Mouse (Mus musculus) heart, postnatal 25 days (tissue): ENCODE measurements around the gene Ccpg1. TPM values are rescaled to one million over a fixed set of nuclear protein-coding genes. Genes with fewer than 3 reads are reported as not detected.

ENCODE experiments used
- DNase-seq: peaks from one replicate; pipeline ENCODE4 v3.0.0; 2022; ENCODE audit warnings: low spot score
- intact Hi-C: fragments of 180-260 bp; cut with DNase I; formaldehyde crosslinking; loops from one replicate; pipeline ENCODE4 v1.15.1; 2025
- total RNA-seq, 2 experiments: library from RNA; stranded (reverse); gene quantifications; 2 replicates each; pipeline ENCODE4 v1.2.3; 2021

Ccpg1 gene
- total RNA-seq, 2 experiments from 2014 or later, result 72.3 to 82.8 TPM

GRCm38 (mm10) chr9:72988706-72989105 lies 3.5 kb downstream of the Ccpg1 start:
- DNase-seq, result no peak
- intact Hi-C loops, result no loop called here

GRCm38 (mm10) chr9:72991420-72991819 lies 6.2 kb downstream of the Ccpg1 start:
- intact Hi-C loops, result no loop called here
- DNase-seq, result no peak

- DNase-seq, result no peak
- intact Hi-C loops, result no loop called here
Observed at GRCm38 (mm10) chr9:72992576-72992975, 7.3 kb downstream of the Ccpg1 start.

DNA sequence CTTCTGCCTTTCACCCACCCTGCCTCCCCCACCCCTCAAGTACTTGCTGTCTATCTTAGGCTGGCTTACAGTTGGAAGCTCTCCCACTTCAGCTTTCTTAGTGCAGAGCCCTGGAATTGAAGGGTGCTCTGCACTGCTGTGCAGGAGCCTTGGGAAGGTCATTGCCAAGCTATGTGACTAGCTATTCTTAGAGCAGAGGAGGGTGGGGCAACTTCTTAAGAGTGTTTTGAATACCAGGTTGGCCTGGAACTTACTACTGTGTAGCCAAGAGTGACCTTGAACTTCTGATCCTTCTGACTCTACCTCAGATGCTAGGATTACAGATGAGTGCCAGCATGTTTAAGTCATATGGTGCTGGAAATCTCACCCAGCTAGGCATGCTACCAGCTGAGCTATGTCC lies 10.9 kb downstream of the Ccpg1 start:
- DNase-seq, result no peak
- intact Hi-C loops, result no loop called here

GRCm38 (mm10) chr9:72996806-72997205 lies 11.6 kb downstream of the Ccpg1 start:
- intact Hi-C loops, result no loop called here
- no peak for DNase-seq

DNA sequence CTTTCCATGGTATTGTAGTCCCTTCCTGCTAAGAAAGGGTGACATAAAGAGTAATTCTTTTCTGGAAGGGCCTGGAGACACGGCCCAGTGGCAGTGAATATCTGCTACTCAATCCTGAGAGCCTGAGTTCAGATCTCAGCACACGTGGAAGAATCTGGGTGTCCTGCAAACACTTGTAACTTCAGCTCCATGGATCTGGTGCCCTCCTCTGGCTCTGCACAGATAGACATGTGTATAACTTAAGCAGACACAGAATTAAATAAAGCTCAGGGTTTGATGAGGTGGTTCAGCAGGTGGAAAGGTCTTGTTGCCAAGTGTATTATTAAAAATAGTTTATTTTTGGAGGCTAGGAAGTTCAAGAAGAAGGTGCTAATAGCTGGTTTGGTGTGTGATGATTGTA lies 15.3 kb downstream of the Ccpg1 start:
- intact Hi-C loops, result no loop called here
- DNase-seq, result no peak

- intact Hi-C loops, result no loop called here
- no peak for DNase-seq
Observed at GRCm38 (mm10) chr9:73001314-73002011, 16.2 kb downstream of the Ccpg1 start.

GRCm38 (mm10) chr9:73002177-73002576 lies 16.9 kb downstream of the Ccpg1 start:
- intact Hi-C loops, result no loop called here
- no peak for DNase-seq

- intact Hi-C loops, result no loop called here
- no peak for DNase-seq
Observed at GRCm38 (mm10) chr9:73004076-73004475, 18.8 kb downstream of the Ccpg1 start.

DNA sequence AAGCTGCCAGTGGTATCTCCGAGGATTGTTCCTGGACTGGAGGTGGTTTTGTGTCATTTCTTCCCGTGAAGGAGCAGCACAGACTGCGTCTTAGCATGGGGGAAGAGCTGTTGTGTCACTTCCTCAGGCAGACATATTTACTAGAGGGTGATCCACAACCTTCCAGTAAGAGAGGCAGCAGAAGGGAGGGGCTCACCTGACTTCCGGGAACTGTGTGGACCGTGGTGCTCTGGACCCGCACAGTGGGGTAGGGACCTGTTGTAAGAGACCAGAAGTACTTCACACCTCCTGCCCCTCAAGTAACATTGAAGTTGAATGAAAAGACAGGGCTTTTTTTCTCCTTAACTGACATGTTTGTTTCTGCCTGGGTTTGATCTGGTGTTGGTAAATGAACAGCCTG lies 19.9 kb downstream of the Ccpg1 start:
- DNase-seq, result no peak
- intact Hi-C loops, result no loop called here

DNA sequence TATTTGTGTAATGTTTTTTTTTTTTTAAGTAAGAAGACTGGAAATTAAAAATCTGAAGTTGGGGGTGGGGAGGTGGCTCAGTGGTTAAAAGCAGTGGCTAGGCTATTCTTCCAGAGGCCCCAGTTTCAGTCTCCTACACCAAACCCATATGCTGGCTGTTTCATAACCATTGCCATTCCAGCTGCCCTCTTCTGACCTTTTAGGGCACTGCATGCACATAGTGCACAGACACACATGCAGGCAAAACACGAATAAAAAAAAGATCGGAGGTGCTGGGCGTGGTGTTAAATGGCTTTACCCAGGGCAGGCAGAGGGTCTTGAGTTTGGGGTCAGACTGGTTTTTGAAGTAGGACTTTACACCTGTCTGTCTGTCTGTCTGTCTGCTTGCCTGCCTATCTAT lies 20.9 kb downstream of the Ccpg1 start:
- no peak for DNase-seq
- intact Hi-C loops, result no loop called here

GRCm38 (mm10) chr9:73008384-73008783 lies 23.2 kb downstream of the Ccpg1 start:
- intact Hi-C loops, result no loop called here
- DNase-seq, result no peak

DNA sequence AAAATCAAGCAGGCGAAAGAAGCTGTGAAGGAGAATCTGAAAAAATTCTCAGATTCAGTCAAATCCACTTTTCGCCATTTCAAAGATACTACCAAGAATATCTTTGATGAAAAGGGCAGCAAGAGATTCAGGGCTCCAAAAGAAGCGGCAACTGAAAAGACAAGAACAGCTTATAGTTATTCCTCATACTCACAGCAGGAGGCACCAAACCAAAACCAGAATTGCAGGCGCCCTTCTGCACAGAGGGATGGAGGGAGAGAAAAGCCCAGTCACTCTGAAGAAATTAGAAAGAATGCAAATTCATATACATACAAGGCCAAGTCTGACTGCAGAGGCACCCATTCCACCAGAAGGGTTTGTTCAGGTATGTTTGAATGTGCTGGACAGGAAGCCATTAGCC lies 27.4 kb downstream of the Ccpg1 start:
- intact Hi-C loops, result no loop called here
- no peak for DNase-seq

GRCm38 (mm10) chr9:73014724-73015123 lies 29.5 kb downstream of the Ccpg1 start:
- DNase-seq, result no peak
- intact Hi-C loops, result no loop called here

DNA sequence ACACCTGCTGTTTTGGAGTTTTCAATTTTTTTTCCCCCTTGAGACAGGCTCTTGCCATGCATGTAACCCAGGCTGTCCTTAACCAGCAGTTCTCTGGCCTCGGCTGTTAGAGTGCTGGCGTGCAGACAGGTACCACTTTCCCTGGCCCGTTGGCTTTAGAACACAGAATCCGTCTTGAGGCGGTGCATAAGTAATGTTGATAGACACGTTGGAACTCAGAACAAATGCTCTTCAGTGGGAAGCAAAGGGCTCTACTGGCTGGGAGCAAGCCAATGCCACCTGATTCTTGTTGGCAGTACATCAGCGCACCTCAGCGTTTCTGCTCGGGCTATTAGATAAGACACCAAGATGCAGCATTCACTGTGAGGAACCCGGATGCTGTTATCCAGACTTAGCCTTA lies 34.6 kb downstream of the Ccpg1 start:
- DNase-seq, result no peak
- intact Hi-C loops, result no loop called here

DNA sequence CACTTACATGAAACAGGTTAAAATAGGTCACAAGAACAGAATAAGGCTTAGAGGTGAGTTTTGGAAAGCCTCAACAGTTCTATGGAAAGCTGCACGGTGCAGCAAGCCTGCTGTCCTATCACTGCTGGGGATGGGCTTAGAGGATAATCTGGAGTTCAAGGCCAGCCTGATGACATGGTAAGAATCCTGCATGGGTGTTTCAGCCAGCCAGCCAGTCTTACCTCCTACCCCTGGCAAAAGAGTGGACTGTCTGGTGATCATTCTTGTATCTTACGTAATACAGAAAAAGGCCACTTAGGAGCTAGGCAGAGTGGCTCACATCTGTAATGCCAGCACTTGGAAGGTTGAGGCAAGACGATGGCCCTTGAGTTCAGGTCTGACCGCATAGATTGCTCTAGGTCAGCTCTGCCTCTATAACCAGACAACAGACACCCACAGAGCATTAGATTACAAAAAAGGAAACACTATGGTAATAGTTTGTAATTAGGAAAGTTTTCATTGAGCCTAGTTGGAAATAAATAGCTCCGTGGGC lies 35.4 kb downstream of the Ccpg1 start:
- intact Hi-C loops, result no loop called here
- DNase-seq, result no peak

GRCm38 (mm10) chr9:73025818-73026636 lies 40.8 kb downstream of the Ccpg1 start:
- no peak for DNase-seq
- intact Hi-C loops, result no loop called here

DNA sequence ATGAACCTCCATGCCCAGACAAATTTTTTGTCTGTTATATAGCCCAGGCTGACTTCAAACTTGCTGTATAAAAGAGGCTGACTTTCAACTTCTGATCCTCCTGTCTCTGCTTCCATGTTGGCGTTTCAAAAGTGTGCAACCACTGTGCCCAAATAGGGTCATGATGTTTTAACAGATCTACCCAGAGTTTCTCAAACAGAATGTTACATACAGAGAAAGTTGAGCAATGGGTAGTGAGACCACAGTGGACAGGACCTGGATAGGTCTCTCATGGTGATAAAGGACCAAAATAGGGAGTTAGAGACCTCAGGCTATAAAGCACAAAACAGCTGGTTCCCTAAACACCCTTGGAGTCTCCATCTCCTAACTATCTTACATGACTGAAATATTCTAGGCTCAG lies 45.2 kb downstream of the Ccpg1 start:
- no peak for DNase-seq
- intact Hi-C loops, result no loop called here

DNA sequence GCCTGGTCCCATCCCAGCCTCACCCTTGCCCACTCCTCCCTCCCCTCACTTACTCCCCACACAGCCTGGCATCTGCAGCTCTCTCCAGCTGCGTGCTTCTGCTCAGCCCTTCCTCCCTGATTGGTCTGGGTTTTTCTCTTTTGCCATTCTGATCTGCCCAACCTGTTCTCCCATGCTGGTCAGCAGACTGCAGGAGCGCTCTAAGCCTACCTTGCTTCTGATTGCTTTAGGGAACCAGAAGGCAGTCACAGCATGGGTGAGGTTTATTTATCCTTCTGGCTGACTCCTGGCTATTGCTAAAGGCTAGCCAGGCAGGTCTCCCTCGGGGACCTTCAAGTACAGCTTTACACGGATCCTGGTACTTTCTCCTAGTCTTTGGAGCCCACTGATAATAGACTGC lies 46.2 kb downstream of the Ccpg1 start:
- DNase-seq, result no peak
- intact Hi-C loops, result no loop called here

DNA sequence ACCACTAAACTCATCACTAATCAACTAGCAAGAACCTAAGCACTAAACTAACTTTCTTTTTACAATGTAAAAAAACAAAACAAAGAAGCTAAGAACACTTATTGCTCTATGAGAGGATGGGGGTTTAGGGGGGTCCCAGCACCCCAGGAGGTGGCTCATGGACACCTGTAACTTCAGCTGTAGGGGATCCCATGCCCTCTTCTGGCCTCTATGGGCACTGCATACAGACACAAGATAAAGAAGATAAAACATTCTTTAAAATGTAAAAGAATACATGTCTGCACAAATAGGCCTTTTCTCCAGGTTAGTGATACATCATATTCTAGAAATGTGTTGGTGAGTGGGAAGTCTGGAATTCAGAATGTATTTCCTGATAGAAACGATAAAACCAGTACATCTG lies 48.2 kb downstream of the Ccpg1 start:
- DNase-seq, result no peak
- intact Hi-C loops, result no loop called here

DNA sequence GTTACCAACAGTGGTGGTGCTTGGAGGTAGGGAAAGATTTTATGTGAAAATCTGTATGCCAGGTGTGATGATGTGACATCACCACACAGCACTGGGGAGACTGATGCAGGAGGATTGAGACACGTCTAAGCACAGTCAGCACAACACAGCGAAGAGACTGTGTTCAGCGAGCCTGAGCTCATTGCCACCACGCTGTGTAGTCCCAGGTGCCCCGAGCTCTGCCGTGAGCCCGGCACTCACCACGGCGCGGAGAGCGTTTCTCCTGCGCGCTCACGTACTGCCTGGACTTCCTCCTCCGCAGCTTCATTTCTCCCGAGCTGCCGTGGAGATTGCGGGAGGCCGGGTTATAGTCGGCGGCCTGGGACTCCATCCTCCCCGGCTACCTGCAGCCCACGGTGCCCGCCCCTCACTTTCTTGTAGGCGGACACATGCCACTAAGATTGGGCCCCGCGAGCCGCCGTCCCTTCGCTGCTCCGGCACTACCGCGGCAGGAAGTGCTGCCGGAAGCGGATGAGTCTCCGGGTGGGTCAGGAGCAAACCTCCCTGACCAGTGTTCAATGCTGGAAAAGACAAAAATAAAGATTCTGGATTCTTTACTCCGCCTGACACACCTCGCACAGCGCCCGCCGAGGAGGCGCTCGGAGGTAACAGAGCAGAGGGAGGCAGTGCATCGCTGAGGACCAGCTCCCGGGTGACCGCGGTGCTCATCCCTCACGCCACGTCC lies 54.2 kb downstream of the Ccpg1 start:
- DNase-seq, result peak; percentile 80
- intact Hi-C loops, result loop anchor here (2.0 kb wide), 1 partner anchor 53 kb away; no protein-coding TSS in a partner anchor
